Mouse (Mus musculus) intestine, embryonic 16.5 days (tissue): ENCODE results near the gene Mboat2. TPM values are rescaled to one million over a fixed set of nuclear protein-coding genes. Genes with fewer than 3 reads are reported as not detected.

ENCODE experiments used
- ATAC-seq: fragments of 200-750 bp; cut with Nextera tagmentation; 2 replicates; pipeline ENCODE4 v1.8.0; 2017; ENCODE audit warnings: moderate TSS enrichment, moderate library complexity
- H3K27ac ChIP-seq: fragments of 300-500 bp; sonication (generic); 2 replicates; pipeline ENCODE4 v1.5.1; 2014; ENCODE audit warnings: mild to moderate bottlenecking, low read length
- H3K27me3 ChIP-seq: fragments of 300-500 bp; sonication (generic); replicated peaks from 2 replicates; pipeline ENCODE4 v1.6.1; 2014; ENCODE audit warnings: low read length, control low read depth, mixed read lengths; ENCODE audit not compliant: control insufficient read depth, insufficient read depth
- H3K36me3 ChIP-seq: fragments of 300-500 bp; sonication (generic); 2 replicates; pipeline ENCODE4 v1.6.1; 2014; ENCODE audit warnings: low read length, control low read depth; ENCODE audit not compliant: control insufficient read depth, insufficient read depth
- H3K4me1 ChIP-seq: fragments of 300-500 bp; sonication (generic); 2 replicates; pipeline ENCODE4 v1.6.1; 2014; ENCODE audit warnings: low read length, control low read depth, mixed read lengths; ENCODE audit not compliant: control insufficient read depth, insufficient read depth
- H3K4me2 ChIP-seq: fragments of 300-500 bp; sonication (generic); 2 replicates; pipeline ENCODE4 v1.6.1; 2014; ENCODE audit warnings: low read depth, low read length, control low read depth
- H3K4me3 ChIP-seq: fragments of 300-500 bp; sonication (generic); 2 replicates; pipeline ENCODE4 v1.5.1; 2014; ENCODE audit warnings: mild to moderate bottlenecking, low read length
- H3K9ac ChIP-seq: fragments of 300-500 bp; sonication (generic); 2 replicates; pipeline ENCODE4 v1.6.1; 2014; ENCODE audit warnings: low read depth, low read length
- H3K9me3 ChIP-seq: fragments of 300-500 bp; sonication (generic); 2 replicates; pipeline ENCODE4 v1.6.1; 2016; ENCODE audit warnings: low read length, control low read depth; ENCODE audit not compliant: control insufficient read depth
- WGBS: fragments of 180-500 bp; shearing (Covaris S2); extraction: QIAGEN DNeasy Blood & Tissue Kit; methylation state at CpG from one replicate; pipeline ENCODE4 v1.1.7; 2014; 5-methylcytosine and 5-hydroxymethylcytosine counted together
- polyA plus RNA-seq: library from polyadenylated mRNA; unstranded; fragments of >200 nt; fragmentation: Nextera tagmentation; extraction: Ambion mirVana; gene quantifications from 2 replicates; pipeline ENCODE4 v1.2.1, GENCODE M21; 2015

The Mboat2 gene
- polyA plus RNA-seq, 1 experiment from 2014 or later, result 19.5 TPM

DNA sequence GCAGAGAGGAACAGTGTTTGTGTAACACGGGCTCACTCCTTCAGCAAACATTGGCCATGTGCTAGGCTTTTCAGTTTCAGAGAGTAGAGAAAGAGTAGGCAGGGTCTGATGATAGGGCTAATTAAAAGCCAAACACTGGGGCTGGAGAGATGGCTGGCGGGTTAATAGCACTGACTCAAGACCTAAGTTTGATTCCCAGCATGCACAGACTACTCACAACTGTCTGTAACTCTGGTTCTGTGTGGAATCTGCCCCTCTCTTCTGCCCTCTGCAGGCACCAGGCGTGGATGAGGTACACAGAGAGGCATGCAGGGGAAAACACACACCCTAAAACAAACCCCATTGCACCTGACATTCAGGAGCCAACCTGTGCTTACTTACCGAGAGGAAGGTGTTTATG, 14.7 kb downstream of the Mboat2 start:
- ATAC-seq, result peak; percentile 21; the same call in 1 of the 2 replicates
- no peak overlapping the region for H3K27ac ChIP-seq
- H3K9me3 ChIP-seq, result no peaks in the 10 kb centered on the region
- 50% methylated on average over 4 of the region's 4 CpGs for WGBS
- H3K4me3 ChIP-seq, result no peak overlapping the region
- no peaks in the 10 kb centered on the region for H3K27me3 ChIP-seq
- no peak overlapping the region for H3K9ac ChIP-seq
- no peaks in the 10 kb centered on the region for H3K36me3 ChIP-seq
- H3K4me1 ChIP-seq, result peaks cover 42% of the 10 kb centered on the region
- H3K4me2 ChIP-seq, result no peak overlapping the region

GRCm38 (mm10) chr12:24848107-24848506, 17.4 kb downstream of the Mboat2 start:
- 69% methylated on average over 5 of the region's 5 CpGs for WGBS
- H3K9me3 ChIP-seq, result no peaks in the 10 kb centered on the region
- no peaks in the 10 kb centered on the region for H3K36me3 ChIP-seq
- H3K4me1 ChIP-seq, result peaks cover 24% of the 10 kb centered on the region
- no peak for ATAC-seq
- no peak overlapping the region for H3K27ac ChIP-seq
- H3K27me3 ChIP-seq, result no peaks in the 10 kb centered on the region
- no peak overlapping the region for H3K9ac ChIP-seq
- no peak overlapping the region for H3K4me3 ChIP-seq
- no peak overlapping the region for H3K4me2 ChIP-seq

- no peak for ATAC-seq
- 86% methylated on average over 5 of the region's 5 CpGs for WGBS
- no peak overlapping the region for H3K27ac ChIP-seq
- H3K4me1 ChIP-seq, result no peaks in the 10 kb centered on the region
- H3K27me3 ChIP-seq, result no peaks in the 10 kb centered on the region
- H3K9me3 ChIP-seq, result no peaks in the 10 kb centered on the region
- no peak overlapping the region for H3K4me2 ChIP-seq
- no peak overlapping the region for H3K9ac ChIP-seq
- no peaks in the 10 kb centered on the region for H3K36me3 ChIP-seq
- H3K4me3 ChIP-seq, result no peak overlapping the region
Observed at GRCm38 (mm10) chr12:24857354-24857753, 26.7 kb downstream of the Mboat2 start.

DNA sequence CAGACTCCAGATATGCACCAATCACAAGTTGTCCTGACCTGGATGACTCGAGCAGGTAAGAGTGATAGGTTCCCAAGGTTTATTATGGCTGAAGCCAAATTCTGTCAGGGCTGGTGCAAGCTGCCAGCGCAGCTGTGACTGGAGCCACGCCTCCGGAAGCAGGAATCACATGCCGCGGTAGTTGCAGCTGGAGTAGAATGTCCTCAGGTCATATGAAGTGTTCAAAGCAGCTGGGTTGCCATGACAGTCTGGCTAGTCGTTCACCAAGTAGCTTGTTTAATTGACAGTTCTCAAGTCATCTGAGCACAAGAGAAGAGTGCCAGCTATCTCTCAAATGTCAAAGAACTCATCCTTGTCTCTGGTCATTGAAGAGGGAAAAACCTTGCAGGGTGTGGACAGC, 28.7 kb downstream of the Mboat2 start:
- H3K4me2 ChIP-seq, result no peak overlapping the region
- H3K9me3 ChIP-seq, result no peaks in the 10 kb centered on the region
- H3K9ac ChIP-seq, result no peak overlapping the region
- WGBS, result 62% methylated on average over 7 of the region's 7 CpGs
- H3K4me1 ChIP-seq, result no peaks in the 10 kb centered on the region
- H3K27ac ChIP-seq, result no peak overlapping the region
- H3K36me3 ChIP-seq, result no peaks in the 10 kb centered on the region
- H3K27me3 ChIP-seq, result no peaks in the 10 kb centered on the region
- ATAC-seq, result peak; percentile 33; the same call in 1 of the 2 replicates
- no peak overlapping the region for H3K4me3 ChIP-seq

GRCm38 (mm10) chr12:24860436-24860835, 29.8 kb downstream of the Mboat2 start:
- Histone ChIP-seq H3K36me3 (no peaks in the 10 kb centered on the region), H3K9me3 (no peaks in the 10 kb centered on the region), H3K4me2 (no peak overlapping the region), H3K27ac (no peak overlapping the region), H3K9ac (no peak overlapping the region), H3K4me1 (no peaks in the 10 kb centered on the region), H3K27me3 (no peaks in the 10 kb centered on the region), H3K4me3 (no peak overlapping the region)
- ATAC-seq, result no peak
- 82% methylated on average over 9 of the region's 9 CpGs for WGBS

DNA sequence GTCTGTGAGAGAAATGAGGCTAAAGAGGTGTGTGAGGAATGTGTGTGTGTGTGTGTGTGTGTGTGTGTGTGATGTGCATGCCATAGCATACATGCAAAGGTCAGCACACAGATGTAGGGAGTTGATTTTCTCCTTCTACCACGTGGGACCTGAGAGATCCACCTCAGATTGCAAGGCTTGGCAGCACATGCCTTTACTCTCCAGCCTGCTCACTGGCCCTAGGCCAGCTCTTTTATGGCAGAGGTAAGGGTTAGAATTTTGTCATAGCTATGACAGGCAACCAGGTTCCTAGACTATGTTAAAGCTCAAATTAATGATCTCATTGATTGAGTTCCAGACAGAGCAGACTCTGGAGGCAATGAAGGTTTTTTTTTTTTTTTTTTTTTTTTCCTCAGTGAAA, 33.1 kb downstream of the Mboat2 start:
- H3K9me3 ChIP-seq, result no peaks in the 10 kb centered on the region
- no peak for ATAC-seq
- WGBS, result 42% methylated on average over 1 of the region's 1 CpGs

GRCm38 (mm10) chr12:24866645-24867044, 36.0 kb downstream of the Mboat2 start:
- H3K4me1 ChIP-seq, result peaks cover 6% of the 10 kb centered on the region; the same call in 1 of the 2 replicates
- no peak overlapping the region for H3K4me3 ChIP-seq
- ATAC-seq, result peak; percentile 80
- no peak overlapping the region for H3K9ac ChIP-seq
- H3K4me2 ChIP-seq, result no peak overlapping the region
- no peaks in the 10 kb centered on the region for H3K27me3 ChIP-seq
- H3K9me3 ChIP-seq, result no peaks in the 10 kb centered on the region
- no peaks in the 10 kb centered on the region for H3K36me3 ChIP-seq
- H3K27ac ChIP-seq, result no peak overlapping the region
- 57% methylated on average over 6 of the region's 6 CpGs for WGBS

More for the DNA sequence above, 33.1 kb downstream of the Mboat2 start:
- H3K27ac ChIP-seq, result no peak overlapping the region
- no peaks in the 10 kb centered on the region for H3K27me3 ChIP-seq
- no peak overlapping the region for H3K4me3 ChIP-seq
- no peaks in the 10 kb centered on the region for H3K36me3 ChIP-seq
- peaks cover 6% of the 10 kb centered on the region; the same call in 1 of the 2 replicates for H3K4me1 ChIP-seq
- no peak overlapping the region for H3K9ac ChIP-seq
- no peak overlapping the region for H3K4me2 ChIP-seq

- Histone ChIP-seq H3K36me3 (no peaks in the 10 kb centered on the region), H3K9ac (no peak overlapping the region), H3K27me3 (no peaks in the 10 kb centered on the region), H3K27ac (no peak overlapping the region), H3K4me3 (no peak overlapping the region), H3K4me1 (peaks cover 6% of the 10 kb centered on the region; the same call in 1 of the 2 replicates), H3K9me3 (no peaks in the 10 kb centered on the region), H3K4me2 (no peak overlapping the region)
- 84% methylated on average over 4 of the region's 4 CpGs for WGBS
- ATAC-seq, result no peak
Observed at GRCm38 (mm10) chr12:24868694-24869093, 38.0 kb downstream of the Mboat2 start.

DNA sequence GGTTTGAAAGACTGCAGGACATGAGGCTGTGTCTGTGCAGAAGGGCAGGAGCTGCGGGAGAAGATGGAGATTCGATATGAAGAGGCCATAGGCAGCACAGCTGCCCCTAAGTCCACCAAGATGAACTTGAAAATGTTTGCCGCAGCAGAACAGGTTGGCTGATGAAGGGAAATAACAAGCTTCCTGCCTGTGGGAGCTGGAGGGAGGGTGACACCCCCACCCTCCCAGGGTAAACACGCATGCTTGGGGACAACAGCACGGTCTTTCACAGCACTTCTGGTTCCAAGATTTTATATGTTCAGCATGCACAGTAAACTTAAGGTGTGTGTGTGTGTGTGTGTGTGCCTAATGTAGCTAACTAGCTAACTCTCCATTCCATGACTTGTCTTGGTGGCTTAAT, 38.6 kb downstream of the Mboat2 start:
- no peaks in the 10 kb centered on the region for H3K9me3 ChIP-seq
- no peaks in the 10 kb centered on the region for H3K36me3 ChIP-seq
- WGBS, result 64% methylated on average over 5 of the region's 5 CpGs
- H3K4me3 ChIP-seq, result no peak overlapping the region
- H3K9ac ChIP-seq, result no peak overlapping the region
- ATAC-seq, result no peak
- H3K4me1 ChIP-seq, result peaks cover 6% of the 10 kb centered on the region; the same call in 1 of the 2 replicates
- H3K27ac ChIP-seq, result no peak overlapping the region
- no peaks in the 10 kb centered on the region for H3K27me3 ChIP-seq
- no peak overlapping the region for H3K4me2 ChIP-seq

- Histone ChIP-seq H3K9ac (no peak overlapping the region), H3K27me3 (no peaks in the 10 kb centered on the region), H3K4me1 (peaks cover 6% of the 10 kb centered on the region; the same call in 1 of the 2 replicates), H3K9me3 (no peaks in the 10 kb centered on the region), H3K27ac (no peak overlapping the region), H3K4me2 (no peak overlapping the region), H3K36me3 (no peaks in the 10 kb centered on the region), H3K4me3 (no peak overlapping the region)
- ATAC-seq, result no peak
- 44% methylated on average over 4 of the region's 4 CpGs for WGBS
Observed at GRCm38 (mm10) chr12:24870901-24871300, 40.2 kb downstream of the Mboat2 start.
